Mouse (Mus musculus) cerebellum, postnatal 36 days (tissue): ENCODE measurements around the gene Tmod3.

ENCODE experiments used
- DNase-seq, 2 experiments: peaks; one replicate each; pipeline ENCODE4 v3.0.0; 2021 to 2022; ENCODE audit warnings: mixed read lengths in 2 of 2

Gene Tmod3

GRCm38 (mm10) chr9:75559512-75560012, at the start of gene Tmod3:
Gene Tmod3, minus strand, starts transcription at chr9:75559657.
- DNase-seq: peak; percentile 95

GRCm38 (mm10) chr9:75607496-75607895, 48.0 kb upstream of the Tmod3 start:
- DNase-seq: no peak

GRCm38 (mm10) chr9:75601510-75601909, 42.1 kb upstream of the Tmod3 start:
- no peak for DNase-seq

- DNase-seq: peak; percentile 44 to 52
Measured at GRCm38 (mm10) chr9:75600166-75600934, 40.9 kb upstream of the Tmod3 start.

- DNase-seq: peak; percentile 39 to 41
Measured at GRCm38 (mm10) chr9:75599191-75599841, 39.9 kb upstream of the Tmod3 start.

- DNase-seq: no peak
Measured at GRCm38 (mm10) chr9:75597596-75597995, 38.1 kb upstream of the Tmod3 start.

GRCm38 (mm10) chr9:75597036-75597435, 37.6 kb upstream of the Tmod3 start:
- peak in 1 of 2 experiments; percentile 31 for DNase-seq

- DNase-seq: no peak
Measured at GRCm38 (mm10) chr9:75593481-75593880, 34.0 kb upstream of the Tmod3 start.

GRCm38 (mm10) chr9:75589850-75590790, 30.7 kb upstream of the Tmod3 start:
- no peak for DNase-seq

- DNase-seq: no peak
Measured at GRCm38 (mm10) chr9:75581694-75582350, 22.4 kb upstream of the Tmod3 start.

- no peak for DNase-seq
Measured at GRCm38 (mm10) chr9:75579321-75579720, 19.9 kb upstream of the Tmod3 start.

- DNase-seq: no peak
Measured at GRCm38 (mm10) chr9:75571036-75571942, 11.8 kb upstream of the Tmod3 start.

- no peak for DNase-seq
Measured at GRCm38 (mm10) chr9:75568399-75568798, 8.9 kb upstream of the Tmod3 start.

GRCm38 (mm10) chr9:75564892-75565291, 5.4 kb upstream of the Tmod3 start:
- DNase-seq: no peak

GRCm38 (mm10) chr9:75563622-75564021, 4.2 kb upstream of the Tmod3 start:
- DNase-seq: no peak

GRCm38 (mm10) chr9:75563176-75563575, 3.7 kb upstream of the Tmod3 start:
- DNase-seq: no peak

- no peak for DNase-seq
Measured at GRCm38 (mm10) chr9:75561040-75561669, 1.7 kb upstream of the Tmod3 start.

- DNase-seq: no peak
Measured at GRCm38 (mm10) chr9:75560353-75560752, 896 bp upstream of the Tmod3 start.

GRCm38 (mm10) chr9:75558812-75559511, 495 bp downstream of the Tmod3 start:
- no peak for DNase-seq

- DNase-seq: no peak
Measured at GRCm38 (mm10) chr9:75558360-75558759, 1.1 kb downstream of the Tmod3 start.
